ENCODE assay signal across 19 mouse cellular contexts in genomic region chr4:138331647-138332046, GRCm38 (mm10). TPM values are rescaled to one million over a fixed set of nuclear protein-coding genes. Genes with fewer than 3 reads are reported as not detected.
DNase-seq lines count a peak whose midpoint lies in the region; TF ChIP-seq lines count a peak whose summit lies in the region.
"Had no signal": no experiment of that assay in that cellular context is flagged by ENCODE, and none has a peak within 500 bp of the region (broad histone marks: within the 10 kb centered on the region; RNA-seq: fewer than 3 reads in every experiment).

No protein-coding gene starts in this region.

- H3K4me3 ChIP-seq in lung, adult 2 months (replicated peaks; ENCODE audit: extremely low read depth, low read depth, low read length) = no peak overlapping the region
- H3K4me3 ChIP-seq: forebrain, embryonic 10.5 days; limb, embryonic 15.5 days; liver, embryonic 15.5 days had no signal

- no peak for TF ChIP-seq CTCF in lung, adult 2 months (IDR thresholded peaks at IDR 0.05; ENCODE audit: insufficient read depth, low read length)

- intact Hi-C loops in gastrocnemius, postnatal 14 days (cut with DNase I; ENCODE audit: low total_unique reads) = loop anchor here (5.0 kb wide), 1 partner anchor 41 kb away; no protein-coding TSS in a partner anchor

- WGBS in lung, adult 2 months = 64% methylated on average over 9 of the region's 9 CpGs

- TF ChIP-seq POLR2A in lung, adult 2 months (IDR thresholded peaks at IDR 0.05; ENCODE audit: borderline replicate concordance, extremely low read depth, low read depth, low read length) = no peak

- peak; percentile 50 to 60 for DNase-seq in cerebellum, adult 18-20 months
- no peak for DNase-seq in cerebellum, adult 8-10 months
- peak; percentile 66 for DNase-seq in lung, postnatal 10 days
- DNase-seq in lung, adult 2 months = no peak
- DNase-seq in NIH3T3 (ENCODE audit: low read depth) = peak; percentile 37
- peak; percentile 72 for DNase-seq in gastrocnemius, postnatal 14 days
- no peak for DNase-seq in spleen, adult 18-20 months
- DNase-seq: forebrain, postnatal 0 days; kidney, adult 11 months; kidney, postnatal 10 days; midbrain, embryonic 14.5 days; right cerebral cortex, postnatal 4 days; thymus, postnatal 25 days had no signal

- H3K4me1 ChIP-seq in lung, adult 2 months (ENCODE audit: control insufficient read depth, insufficient read depth, low read length) = no peaks in the 10 kb centered on the region

RNA-seq across cellular contexts. Expression of gene Pink1, which starts 5.5 kb away (rescaled TPM):
- polyA plus RNA-seq in lung, adult 2 months (2012; rRNA removed) = 178 and 182 TPM in 2 replicates
- total RNA-seq in gastrocnemius, postnatal 14 days (2021) = 100 to 1,000 TPM; 259 to 277 TPM

RNA-seq across cellular contexts. Expression of gene Ddost, which starts 27.1 kb away (rescaled TPM):
- 194 and 198 TPM in 2 replicates for polyA plus RNA-seq in lung, adult 2 months (2012; rRNA removed)
- 10 to 100 TPM; 51.0 to 59.3 TPM for total RNA-seq in gastrocnemius, postnatal 14 days (2021)

RNA-seq across cellular contexts. Expression of gene Cda, which starts 36.1 kb away (rescaled TPM):
- polyA plus RNA-seq in lung, adult 2 months (2012; rRNA removed) = 2.6 and 2.9 TPM in 2 replicates
- total RNA-seq in gastrocnemius, postnatal 14 days (2021) = 1 to 10 TPM in 1 of 2 experiments, under 1 TPM in 1; 0.55 to 1.9 TPM
- total RNA-seq: CH12.LX; hematopoietic stem cell, adult 5-6 weeks; neutrophil, adult 5-6 weeks had no signal

Comparison
In these comparisons a context has a peak if more than half of its experiments do, and no peak if none do; other contexts are left out.
1. DNase-seq: peak in cerebellum, adult 18-20 months (2 of 2), lung, postnatal 10 days (single experiment), NIH3T3 (single experiment) and gastrocnemius, postnatal 14 days (single experiment); none in cerebellum, adult 8-10 months (single experiment), lung, adult 2 months (single experiment) and spleen, adult 18-20 months (0 of 2).